In the genomic region with DNA sequence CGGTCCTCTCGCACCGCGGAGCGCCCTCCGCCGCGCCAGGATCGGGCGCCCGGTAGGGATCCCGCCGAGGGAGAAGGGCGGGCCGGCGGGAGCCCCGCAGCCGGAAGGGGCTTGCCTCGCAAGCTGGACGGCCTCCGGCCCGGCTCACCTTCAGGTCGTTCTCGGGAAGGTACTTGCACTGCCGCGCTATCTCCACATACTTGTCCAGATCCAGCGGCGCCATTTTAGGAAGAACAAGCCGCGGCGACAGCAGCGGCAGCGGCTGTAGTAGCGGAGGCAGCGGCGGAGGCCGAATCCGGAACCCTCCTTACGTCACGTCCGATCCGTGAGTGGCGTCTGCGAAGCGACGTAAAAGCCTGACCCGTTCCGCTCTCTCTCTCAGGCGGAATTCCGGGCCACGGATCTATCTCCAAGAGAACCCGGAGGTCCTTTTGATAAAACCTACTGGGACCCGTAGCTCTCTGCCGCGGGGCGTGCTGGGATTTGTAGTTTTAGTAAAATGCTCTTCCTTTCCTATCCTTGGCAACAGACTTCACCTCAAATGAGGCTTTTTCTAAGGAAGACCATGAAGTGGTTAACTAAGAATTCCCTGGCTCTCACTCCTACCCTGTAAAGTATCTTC, we compare ENCODE assay signal across 8 mouse cellular contexts. TPM values are rescaled to one million over a fixed set of nuclear protein-coding genes. Genes with fewer than 3 reads are reported as not detected.
DNase-seq lines count a peak whose midpoint lies in the region; ATAC-seq lines count a peak whose summit lies in the region.

A gene (minus strand): TSS at position 433 of the 622 bp plus-strand sequence.

- peak; percentile 94 for ATAC-seq in megakaryocyte progenitor cell, adult 5-6 weeks (replicated peaks; ENCODE audit: poor library complexity)

- peak; percentile 99 for DNase-seq in adipocyte (ENCODE audit: low spot score)
- DNase-seq in embryo, embryonic 10 days (ENCODE audit: low spot score), result peak; percentile 96
- DNase-seq in gastrocnemius, postnatal 10 days, result peak; percentile 82
- peak; percentile 96 for DNase-seq in induced T-regulatory cell, adult 2 months (ENCODE audit: low read depth)
- DNase-seq in left cerebral cortex, adult 9 months (ENCODE audit: low spot score in 2 of 2), result peak; percentile 92 to 97
- peak; percentile 92 for DNase-seq in right cerebral cortex, postnatal 14 days
- peak; percentile 79 to 92 for DNase-seq in urinary bladder, postnatal 36 days (ENCODE audit: low spot score in 2 of 2)

RNA-seq across cellular contexts. Expression of the gene that starts here (rescaled TPM):
- 10 to 100 TPM; 63.5 to 68.9 TPM for total RNA-seq in gastrocnemius, postnatal 10 days (2021)
- 118 and 136 TPM in 2 replicates for total RNA-seq in megakaryocyte progenitor cell, adult 5-6 weeks (2015)
- 64.2 and 72.9 TPM in 2 replicates for total RNA-seq in megakaryocyte progenitor cell, adult 5-6 weeks (2017)

Comparison
In these comparisons a context has a peak if more than half of its experiments do, and no peak if none do; other contexts are left out.
1. Peak in every context shown above with its lines: DNase-seq and ATAC-seq.